Mouse (Mus musculus) heart, postnatal 0 days (tissue): ENCODE results near the gene Cep135. TPM values are rescaled to one million over a fixed set of nuclear protein-coding genes. Genes with fewer than 3 reads are reported as not detected.

Source experiments
- ATAC-seq: fragments of 200-750 bp; cut with Nextera tagmentation; 2 replicates; pipeline ENCODE4 v1.8.0; 2017; ENCODE audit warnings: low read depth, moderate number of reproducible peaks, moderate library complexity; ENCODE audit not compliant: insufficient read depth
- DNase-seq: peaks from one replicate; pipeline ENCODE4 v3.0.0-alpha.2; 2016; ENCODE audit warnings: low spot score
- H3K27ac ChIP-seq: fragments of 300-500 bp; sonication (generic); 2 replicates; pipeline ENCODE4 v1.5.1; 2014; ENCODE audit warnings: low read depth, mild to moderate bottlenecking
- H3K27me3 ChIP-seq: fragments of 300-500 bp; sonication (generic); 2 replicates; pipeline ENCODE4 v1.6.1; 2014; ENCODE audit warnings: low read length, mixed read lengths; ENCODE audit not compliant: control insufficient read depth, insufficient read depth
- H3K36me3 ChIP-seq: fragments of 300-500 bp; sonication (generic); replicated peaks from 2 replicates; pipeline ENCODE4 v1.6.1; 2014; ENCODE audit warnings: low read length, mixed read lengths; ENCODE audit not compliant: control insufficient read depth, insufficient read depth
- H3K4me1 ChIP-seq: fragments of 300-500 bp; sonication (generic); 2 replicates; pipeline ENCODE4 v1.6.1; 2014; ENCODE audit warnings: antibody characterized with exemption; ENCODE audit not compliant: control insufficient read depth, insufficient read depth
- H3K4me2 ChIP-seq: fragments of 300-500 bp; sonication (generic); 2 replicates; pipeline ENCODE4 v1.6.1; 2014; ENCODE audit warnings: low read depth, mild to moderate bottlenecking, low read length, moderate library complexity
- H3K4me3 ChIP-seq: fragments of 300-500 bp; sonication (generic); 2 replicates; pipeline ENCODE4 v1.5.1; 2014; ENCODE audit warnings: low read depth, low read length
- H3K9ac ChIP-seq: fragments of 300-500 bp; sonication (generic); replicated peaks from 2 replicates; pipeline ENCODE4 v1.6.1; 2014; ENCODE audit warnings: low read depth, low read length, mixed read lengths
- H3K9me3 ChIP-seq: fragments of 300-500 bp; sonication (generic); replicated peaks from 2 replicates; pipeline ENCODE4 v1.6.1; 2016; ENCODE audit warnings: low read length; ENCODE audit not compliant: control insufficient read depth
- CTCF ChIP-seq: IDR thresholded peaks from 2 replicates; pipeline ENCODE4 v1.5.1; 2016; ENCODE audit warnings: antibody characterized with exemption, control low read depth, low read depth
- EP300 ChIP-seq: IDR thresholded peaks from 2 replicates; pipeline ENCODE4 v1.6.1; 2016; ENCODE audit warnings: antibody characterized with exemption, low read depth
- WGBS: fragments of 180-500 bp; shearing (Covaris S2); extraction: QIAGEN DNeasy Blood & Tissue Kit; methylation state at CpG from one replicate; pipeline ENCODE4 v1.1.7; 2014; 5-methylcytosine and 5-hydroxymethylcytosine counted together
- polyA plus RNA-seq: library from polyadenylated mRNA; unstranded; fragments of >200 nt; fragmentation: Nextera tagmentation; extraction: Ambion mirVana; gene quantifications from 2 replicates; pipeline ENCODE4 v1.2.1, GENCODE M21; 2015
- total RNA-seq: library from RNA; depleted of rRNA; stranded (reverse); fragments of >200 nt; gene quantifications from 2 replicates; pipeline ENCODE4 v1.2.3, GENCODE M21; 2014; ENCODE audit warnings: low replicate concordance

Gene Cep135
- total and polyA plus RNA-seq, 2 experiments from 2014 or later = 1.9 to 2.0 TPM

- WGBS = 9% methylated on average over 38 of the region's 38 CpGs
- Histone ChIP-seq H3K9me3 (no peaks in the 10 kb centered on the region), H3K4me1 (no peaks in the 10 kb centered on the region), H3K27ac (no peak overlapping the region), H3K9ac (peak overlapping the region; percentile 48), H3K4me2 (peak overlapping the region; percentile 99), H3K36me3 (no peaks in the 10 kb centered on the region), H3K4me3 (peak overlapping the region; percentile 64), H3K27me3 (0 out of 2 replicates have a peak, but pooled peaks cover 4% of the 10 kb centered on the region)
- TF ChIP-seq EP300 (no peak), CTCF (no peak)
- peak; percentile 68 for ATAC-seq
- no peak for DNase-seq
These were observed 69.8 kb downstream of the Cep135 start for GRCm38 (mm10) chr5:76658084-76658934.

DNA sequence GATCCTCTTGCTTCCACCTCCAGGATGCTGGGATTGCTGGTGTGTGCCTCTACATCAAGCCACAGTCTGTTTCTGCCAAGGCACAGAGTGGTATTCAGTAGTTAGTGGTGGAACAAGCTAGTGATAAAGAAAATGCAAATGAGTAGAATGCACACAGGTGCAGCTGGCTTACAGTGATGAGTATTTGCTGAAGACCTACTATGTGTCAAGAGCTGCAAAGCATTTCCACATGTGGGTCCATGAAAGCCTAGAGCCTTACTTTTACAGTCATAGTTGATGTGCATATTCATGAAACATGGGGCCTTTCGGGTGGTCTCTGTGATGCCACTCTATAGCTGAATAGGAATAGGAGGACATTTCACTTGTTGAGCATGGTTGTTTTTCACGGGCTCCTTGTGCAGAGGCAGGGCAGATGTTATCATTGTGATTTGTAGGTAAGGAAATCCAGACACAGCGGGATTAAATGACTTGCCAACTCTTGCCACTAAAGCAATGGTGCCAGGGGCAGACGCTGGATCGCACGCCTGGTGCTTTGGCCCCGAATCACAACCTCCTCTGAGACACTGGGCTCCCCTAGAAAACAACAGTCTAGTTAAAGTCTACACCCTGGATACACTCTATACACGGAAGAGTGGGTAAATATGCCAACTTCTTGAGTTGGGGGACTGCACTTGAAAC, 71.6 kb downstream of the Cep135 start:
- no peak overlapping the region for H3K4me3 ChIP-seq
- no peak for TF ChIP-seq EP300
- no peak for TF ChIP-seq CTCF
- 0 out of 2 replicates have a peak, but pooled peaks cover 4% of the 10 kb centered on the region for H3K27me3 ChIP-seq
- no peak overlapping the region for H3K27ac ChIP-seq
- ATAC-seq (no peak), DNase-seq (no peak)
- H3K36me3 ChIP-seq = no peaks in the 10 kb centered on the region
- H3K4me1 ChIP-seq = no peaks in the 10 kb centered on the region
- no peak overlapping the region for H3K4me2 ChIP-seq
- WGBS = 86% methylated on average over 8 of the region's 8 CpGs
- H3K9me3 ChIP-seq = no peaks in the 10 kb centered on the region
- no peak overlapping the region for H3K9ac ChIP-seq

- no peaks in the 10 kb centered on the region for H3K9me3 ChIP-seq
- H3K4me3 ChIP-seq = no peak overlapping the region
- no peak overlapping the region for H3K4me2 ChIP-seq
- DNase-seq (no peak), ATAC-seq (no peak)
- no peaks in the 10 kb centered on the region for H3K36me3 ChIP-seq
- no peak for TF ChIP-seq CTCF
- no peak for TF ChIP-seq EP300
- 71% methylated on average over 4 of the region's 4 CpGs for WGBS
- no peaks in the 10 kb centered on the region for H3K4me1 ChIP-seq
- no peak overlapping the region for H3K27ac ChIP-seq
- 0 out of 2 replicates have a peak, but pooled peaks cover 4% of the 10 kb centered on the region for H3K27me3 ChIP-seq
- H3K9ac ChIP-seq = no peak overlapping the region
These were observed 72.8 kb downstream of the Cep135 start for GRCm38 (mm10) chr5:76661310-76661709.

- Histone ChIP-seq H3K9me3 (no peaks in the 10 kb centered on the region), H3K36me3 (no peaks in the 10 kb centered on the region), H3K27ac (no peak overlapping the region), H3K4me2 (no peak overlapping the region), H3K4me1 (no peaks in the 10 kb centered on the region), H3K4me3 (no peak overlapping the region), H3K27me3 (no peaks in the 10 kb centered on the region), H3K9ac (no peak overlapping the region)
- no peak for TF ChIP-seq CTCF
- no peak for TF ChIP-seq EP300
- DNase-seq = no peak
- WGBS = 82% methylated on average over 7 of the region's 7 CpGs
- no peak for ATAC-seq
These were observed 76.4 kb downstream of the Cep135 start for GRCm38 (mm10) chr5:76664936-76665335.

DNA sequence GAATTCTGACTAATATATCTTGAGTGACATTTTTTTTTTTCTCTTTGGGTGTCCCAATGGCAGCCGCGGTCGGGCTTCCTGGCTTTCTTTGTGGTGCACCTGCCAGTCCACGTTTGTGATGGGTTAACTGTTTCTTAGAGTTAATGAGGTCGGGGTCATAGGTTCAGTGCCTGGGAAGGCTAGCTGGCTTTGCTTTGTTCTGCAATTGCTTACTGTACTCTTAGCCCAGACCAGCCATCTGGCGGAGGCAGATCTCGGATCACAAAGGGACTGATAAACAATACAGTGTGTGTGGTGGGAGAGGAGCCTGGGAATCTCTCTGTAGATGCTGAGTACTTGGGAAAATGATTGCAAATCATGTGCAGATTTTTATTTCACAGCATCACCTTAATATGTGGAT, 76.9 kb downstream of the Cep135 start:
- Histone ChIP-seq H3K9ac (no peak overlapping the region), H3K36me3 (no peaks in the 10 kb centered on the region), H3K27ac (no peak overlapping the region), H3K9me3 (no peaks in the 10 kb centered on the region), H3K4me2 (no peak overlapping the region), H3K27me3 (no peaks in the 10 kb centered on the region), H3K4me1 (no peaks in the 10 kb centered on the region), H3K4me3 (no peak overlapping the region)
- WGBS = 51% methylated on average over 7 of the region's 7 CpGs
- no peak for ATAC-seq
- TF ChIP-seq EP300 (no peak), CTCF (no peak)
- no peak for DNase-seq
